Comparison of ENCODE assay signal across 9 mouse cellular contexts in genomic region chr7:97079145-97079544, GRCm38 (mm10). TPM values are rescaled to one million over a fixed set of nuclear protein-coding genes. Genes with fewer than 3 reads are reported as not detected.
A peak's percentile ranks its signal among the peaks of the same experiment; 100 is the strongest.
DNase-seq lines count a peak whose midpoint lies in the region; ATAC-seq and TF ChIP-seq lines count a peak whose summit lies in the region.
"Had no signal": no experiment of that assay in that cellular context is flagged by ENCODE, and none has a peak within 500 bp of the region (broad histone marks: within the 10 kb centered on the region; RNA-seq: fewer than 3 reads in every experiment).

No protein-coding gene starts in this region.

- no peak overlapping the region for H3K9ac ChIP-seq in embryonic facial prominence, embryonic 13.5 days
- H3K9ac ChIP-seq: limb, embryonic 12.5 days had no signal

- peak overlapping the region; percentile 27 for H3K4me2 ChIP-seq in embryonic facial prominence, embryonic 13.5 days
- H3K4me2 ChIP-seq: limb, embryonic 12.5 days had no signal

- H3K4me1 ChIP-seq in embryonic facial prominence, embryonic 13.5 days, result peaks cover 14% of the 10 kb centered on the region
- H3K4me1 ChIP-seq in lung, adult 2 months (ENCODE audit: control insufficient read depth, insufficient read depth, low read length), result peaks cover 5% of the 10 kb centered on the region

- no peaks in the 10 kb centered on the region for H3K9me3 ChIP-seq in embryonic facial prominence, embryonic 13.5 days
- H3K9me3 ChIP-seq: limb, embryonic 12.5 days had no signal

- no peak for TF ChIP-seq POLR2A in lung, adult 2 months (IDR thresholded peaks at IDR 0.05; ENCODE audit: borderline replicate concordance, extremely low read depth, low read depth, low read length)

- H3K27me3 ChIP-seq in embryonic facial prominence, embryonic 13.5 days, result no peaks in the 10 kb centered on the region

- no peak for ATAC-seq in embryonic facial prominence, embryonic 13.5 days (ENCODE audit: insufficient number of reproducible peaks, insufficient read depth, low FRiP score, low TSS enrichment, low read depth)

- 9% methylated on average over 6 of the region's 6 CpGs for WGBS in embryonic facial prominence, embryonic 13.5 days
- WGBS in lung, adult 2 months, result 10% methylated on average over 6 of the region's 6 CpGs

- H3K4me3 ChIP-seq in embryonic facial prominence, embryonic 13.5 days, result no peak overlapping the region
- no peak overlapping the region for H3K4me3 ChIP-seq in lung, adult 2 months (replicated peaks; ENCODE audit: extremely low read depth, low read depth, low read length)
- H3K4me3 ChIP-seq: limb, embryonic 12.5 days had no signal

- H3K27ac ChIP-seq in embryonic facial prominence, embryonic 13.5 days, result no peak overlapping the region
- H3K27ac ChIP-seq: limb, embryonic 12.5 days had no signal

- H3K36me3 ChIP-seq in embryonic facial prominence, embryonic 13.5 days, result no peaks in the 10 kb centered on the region
- H3K36me3 ChIP-seq: limb, embryonic 12.5 days had no signal

- no peak for TF ChIP-seq CTCF in lung, adult 2 months (IDR thresholded peaks at IDR 0.05; ENCODE audit: insufficient read depth, low read length)

- DNase-seq in left cerebral cortex, adult 18-20 months (ENCODE audit: low spot score in 2 of 2), result peak; percentile 33
- DNase-seq in left cerebral cortex, adult 11 months (ENCODE audit: low spot score), result no peak
- peak; percentile 49 for DNase-seq in Muller cell, postnatal 12 days (ENCODE audit: inconsistent ontology term)
- peak; percentile 53 for DNase-seq in kidney, adult 18-20 months
- DNase-seq in lung, adult 2 months, result peak; percentile 40
- no peak for DNase-seq in spleen, adult 18-20 months
- no peak for DNase-seq in urinary bladder, adult 2 months (ENCODE audit: low spot score)

RNA-seq across cellular contexts. Expression of gene Gab2, which starts 2.2 kb away (rescaled TPM):
- 10 to 100 TPM; 14.3 to 15.2 TPM for total RNA-seq in left cerebral cortex, adult 18-20 months (2021)
- 4.9 and 5.7 TPM in 2 replicates for polyA plus RNA-seq in embryonic facial prominence, embryonic 13.5 days (2015; fragmentation: Nextera tagmentation; extraction: Ambion mirVana)
- polyA plus RNA-seq in lung, adult 2 months (2012; rRNA removed), result 22.6 and 25.8 TPM in 2 replicates
- 17.3 and 22.4 TPM in 2 replicates for polyA plus RNA-seq in urinary bladder, adult 2 months (2012; rRNA removed)

Comparison
In these comparisons a context has a peak if more than half of its experiments do, and no peak if none do; other contexts are left out.
1. DNase-seq: peak in left cerebral cortex, adult 18-20 months (2 of 2), Muller cell, postnatal 12 days (single experiment), kidney, adult 18-20 months (single experiment) and lung, adult 2 months (single experiment); none in left cerebral cortex, adult 11 months (single experiment), spleen, adult 18-20 months (0 of 2) and urinary bladder, adult 2 months (single experiment).